Comparison of ENCODE assay signal across 8 mouse cellular contexts in the genomic region with DNA sequence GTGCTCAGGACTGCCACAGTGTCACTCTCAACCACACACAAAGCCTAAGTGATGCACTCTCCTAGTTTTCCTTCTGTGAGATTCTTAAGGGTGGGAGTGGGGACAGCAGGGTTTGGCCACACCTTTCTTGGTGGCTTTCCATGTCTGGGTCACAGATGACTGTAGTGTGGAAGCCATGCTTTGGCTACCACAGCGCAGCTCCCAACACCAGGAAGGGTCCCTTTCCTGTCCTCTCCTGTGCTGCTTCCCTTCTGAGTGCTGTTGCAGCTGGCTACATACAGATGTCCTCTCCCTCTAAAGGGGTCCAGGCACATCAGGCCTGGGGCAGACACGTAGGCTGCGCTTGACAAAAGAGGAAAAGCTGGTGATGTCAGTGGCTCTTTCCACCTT. TPM values are rescaled to one million over a fixed set of nuclear protein-coding genes. Genes with fewer than 3 reads are reported as not detected.
DNase-seq lines count a peak whose midpoint lies in the region; ATAC-seq and TF ChIP-seq lines count a peak whose summit lies in the region.

No protein-coding gene starts in this region.

- no peaks in the 10 kb centered on the region; the same call in 1 of the 2 replicates for H3K27me3 ChIP-seq in hindbrain, embryonic 12.5 days
- no peaks in the 10 kb centered on the region for H3K27me3 ChIP-seq in liver, embryonic 14.5 days (ENCODE audit: control insufficient read depth, insufficient read depth, low read length)

- TF ChIP-seq CTCF in liver, embryonic 14.5 days (IDR thresholded peaks at IDR 0.05; ENCODE audit: low read depth) = no peak

- H3K4me1 ChIP-seq in hindbrain, embryonic 12.5 days = peaks cover 29% of the 10 kb centered on the region
- H3K4me1 ChIP-seq in liver, embryonic 14.5 days (replicated peaks; ENCODE audit: control insufficient read depth in 2 of 2, insufficient read depth in 2 of 2, low read length in 1 of 2) = peaks cover 5 to 54% of the 10 kb centered on the region in 2 experiments; a peak in 3 of 4 replicates

- 91% methylated on average over 3 of the region's 3 CpGs for WGBS in hindbrain, embryonic 12.5 days
- WGBS in liver, embryonic 14.5 days (ENCODE audit: insufficient replicate concordance) = 55% methylated on average over 3 of the region's 3 CpGs

- no peak for TF ChIP-seq EP300 in liver, embryonic 14.5 days (IDR thresholded peaks at IDR 0.05; ENCODE audit: low read depth)

- H3K4me3 ChIP-seq in hindbrain, embryonic 12.5 days = no peak overlapping the region
- no peak overlapping the region for H3K4me3 ChIP-seq in liver, embryonic 14.5 days (ENCODE audit: insufficient read depth in 1 of 2, low read depth in 2 of 2, low read length in 2 of 2)

- no peaks in the 10 kb centered on the region for H3K9me3 ChIP-seq in hindbrain, embryonic 12.5 days (replicated peaks)
- no peaks in the 10 kb centered on the region for H3K9me3 ChIP-seq in liver, embryonic 14.5 days (ENCODE audit: control insufficient read depth, low read length)

- H3K4me2 ChIP-seq in hindbrain, embryonic 12.5 days (replicated peaks) = no peak overlapping the region
- H3K4me2 ChIP-seq in liver, embryonic 14.5 days (ENCODE audit: low read depth) = no peak overlapping the region

- H3K27ac ChIP-seq in hindbrain, embryonic 12.5 days = peak overlapping the region; percentile 86
- peak overlapping the region; percentile 55 for H3K27ac ChIP-seq in liver, embryonic 14.5 days

- H3K9ac ChIP-seq in hindbrain, embryonic 12.5 days = no peak overlapping the region
- H3K9ac ChIP-seq in liver, embryonic 14.5 days (replicated peaks) = no peak overlapping the region

- no peak for ATAC-seq in hindbrain, embryonic 12.5 days (ENCODE audit: low FRiP score)
- no peak for ATAC-seq in liver, embryonic 14.5 days (ENCODE audit: insufficient read depth)

- DNase-seq in cerebellum, postnatal 10 days = peak; percentile 52 to 63
- DNase-seq in cerebellum, adult 9-11 months = no peak
- peak; percentile 40 for DNase-seq in fibroblast of lung, adult 2 months (ENCODE audit: low read depth)
- DNase-seq in liver, embryonic 14.5 days (ENCODE audit: low read depth in 3 of 3, low spot score in 3 of 3) = no peak
- no peak for DNase-seq in layer of hippocampus, postnatal 14 days (ENCODE audit: low spot score in 2 of 2)
- DNase-seq in spleen, postnatal 36 days (ENCODE audit: low spot score in 2 of 2) = no peak
- DNase-seq in spleen, postnatal 14 days (ENCODE audit: low spot score in 2 of 2) = no peak

- peaks cover 8% of the 10 kb centered on the region; the same call in 1 of the 2 replicates for H3K36me3 ChIP-seq in hindbrain, embryonic 12.5 days
- no peaks in the 10 kb centered on the region for H3K36me3 ChIP-seq in liver, embryonic 14.5 days (replicated peaks; ENCODE audit: control insufficient read depth, insufficient read depth, low read depth)

RNA-seq across cellular contexts. Expression of a gene that starts 36.6 kb away (rescaled TPM):
- polyA plus RNA-seq in hindbrain, embryonic 12.5 days (2016; fragmentation: Nextera tagmentation; extraction: Ambion mirVana) = 19.7 and 23.4 TPM in 2 replicates
- polyA plus RNA-seq in liver, embryonic 14.5 days (2012; rRNA removed) = 3.2 and 3.7 TPM in 2 replicates
- 1.4 and 1.5 TPM in 2 replicates for polyA plus RNA-seq in liver, embryonic 14.5 days (2014; fragmentation: Nextera tagmentation; extraction: Ambion mirVana)
- 10 to 100 TPM; 12.6 to 13.8 TPM for total RNA-seq in layer of hippocampus, postnatal 14 days (2021)

RNA-seq across cellular contexts. Expression of a gene that starts 38.0 kb away (rescaled TPM):
- polyA plus RNA-seq in hindbrain, embryonic 12.5 days (2016; fragmentation: Nextera tagmentation; extraction: Ambion mirVana) = 0.10 and 0.22 TPM in 2 replicates
- 0.01 TPM in 2 replicates for polyA plus RNA-seq in liver, embryonic 14.5 days (2012; rRNA removed)
- 0.21 TPM in 1 of 2 replicates, not detected in the other for polyA plus RNA-seq in liver, embryonic 14.5 days (2014; fragmentation: Nextera tagmentation; extraction: Ambion mirVana)
- total RNA-seq in layer of hippocampus, postnatal 14 days (2021) = 1 to 10 TPM; 1.5 to 1.7 TPM

RNA-seq across cellular contexts. Expression of a gene that starts 38.8 kb away (rescaled TPM):
- polyA plus RNA-seq in hindbrain, embryonic 12.5 days (2016; fragmentation: Nextera tagmentation; extraction: Ambion mirVana) = 82.3 and 83.3 TPM in 2 replicates
- 8.0 and 8.9 TPM in 2 replicates for polyA plus RNA-seq in liver, embryonic 14.5 days (2012; rRNA removed)
- 3.6 and 4.0 TPM in 2 replicates for polyA plus RNA-seq in liver, embryonic 14.5 days (2014; fragmentation: Nextera tagmentation; extraction: Ambion mirVana)
- total RNA-seq in layer of hippocampus, postnatal 14 days (2021) = 100 to 1,000 TPM in 1 of 2 experiments, 10 to 100 TPM in 1; 92.8 to 103 TPM

RNA-seq across cellular contexts. Expression of a gene that starts 59.0 kb away (rescaled TPM):
- polyA plus RNA-seq in hindbrain, embryonic 12.5 days (2016; fragmentation: Nextera tagmentation; extraction: Ambion mirVana) = 271 and 274 TPM in 2 replicates
- 88.2 and 99.7 TPM in 2 replicates for polyA plus RNA-seq in liver, embryonic 14.5 days (2012; rRNA removed)
- polyA plus RNA-seq in liver, embryonic 14.5 days (2014; fragmentation: Nextera tagmentation; extraction: Ambion mirVana) = 187 and 202 TPM in 2 replicates
- total RNA-seq in layer of hippocampus, postnatal 14 days (2021) = 100 to 1,000 TPM; 357 to 369 TPM

Comparison
In these comparisons a context has a peak if more than half of its experiments do, and no peak if none do; other contexts are left out.
1. DNase-seq: peak in cerebellum, postnatal 10 days (2 of 2) and fibroblast of lung, adult 2 months (single experiment); none in cerebellum, adult 9-11 months (single experiment), liver, embryonic 14.5 days (0 of 3), layer of hippocampus, postnatal 14 days (0 of 2), spleen, postnatal 36 days (0 of 2) and spleen, postnatal 14 days (0 of 2).